Mouse (Mus musculus) heart, embryonic 15.5 days (tissue): ENCODE data around the gene Hc. TPM values are rescaled to one million over a fixed set of nuclear protein-coding genes. Genes with fewer than 3 reads are reported as not detected.

Experiments used
- polyA plus RNA-seq: library from polyadenylated mRNA; unstranded; fragments of >200 nt; fragmentation: Nextera tagmentation; extraction: Ambion mirVana; gene quantifications from 2 replicates; pipeline ENCODE4 v1.2.1, GENCODE M21; 2015

Gene Hc
- polyA plus RNA-seq, 1 experiment from 2014 or later, result 0.06 TPM

Other genes starting within 250 kb of the Hc start
- 57.5 and 65.2 TPM in 2 replicates for gene Fbxw2, start 235.1 kb downstream of the Hc start, polyA plus RNA-seq
- gene Gm34653, start 228.4 kb downstream of the Hc start, polyA plus RNA-seq, result not detected in 2 replicates
- gene Cutal, start 187.0 kb downstream of the Hc start, polyA plus RNA-seq, result 0.14 and 0.16 TPM in 2 replicates
- 45.4 and 52.0 TPM in 2 replicates for gene Psmd5, start 186.5 kb downstream of the Hc start, polyA plus RNA-seq
- 1.9 and 3.3 TPM in 2 replicates for gene Phf19, start 147.4 kb downstream of the Hc start, polyA plus RNA-seq
- 1.4 and 4.3 TPM in 2 replicates for gene Traf1, start 99.7 kb downstream of the Hc start, polyA plus RNA-seq
- 0.19 and 0.58 TPM in 2 replicates for gene AI182371, start 40.1 kb upstream of the Hc start, polyA plus RNA-seq
- 14.4 and 18.0 TPM in 2 replicates for gene Cntrl, start 48.1 kb upstream of the Hc start, polyA plus RNA-seq
- gene Rab14, start 139.7 kb upstream of the Hc start, polyA plus RNA-seq, result 238 and 318 TPM in 2 replicates
- gene Gsn, start 194.9 kb upstream of the Hc start, polyA plus RNA-seq, result 321 and 325 TPM in 2 replicates